Mouse (Mus musculus) brain, embryonic 14.5 days (tissue): ENCODE measurements around the gene Arfgef2.

ENCODE experiments used
- CTCF ChIP-seq: fragments of 200-500 bp; IDR thresholded peaks from 2 replicates; pipeline ENCODE4 v1.5.1; 2012; ENCODE audit warnings: inconsistent platforms, mild to moderate bottlenecking, moderate library complexity, borderline replicate concordance; ENCODE audit not compliant: insufficient read depth, insufficient read length; ENCODE audit errors: extremely low read depth
- POLR2A ChIP-seq: fragments of 200-500 bp; IDR thresholded peaks from 2 replicates; pipeline ENCODE4 v1.6.1; 2012; ENCODE audit warnings: mild to moderate bottlenecking, inconsistent platforms, borderline replicate concordance; ENCODE audit not compliant: poor library complexity, insufficient read depth, insufficient read length, severe bottlenecking; ENCODE audit errors: extremely low read depth

DNA sequence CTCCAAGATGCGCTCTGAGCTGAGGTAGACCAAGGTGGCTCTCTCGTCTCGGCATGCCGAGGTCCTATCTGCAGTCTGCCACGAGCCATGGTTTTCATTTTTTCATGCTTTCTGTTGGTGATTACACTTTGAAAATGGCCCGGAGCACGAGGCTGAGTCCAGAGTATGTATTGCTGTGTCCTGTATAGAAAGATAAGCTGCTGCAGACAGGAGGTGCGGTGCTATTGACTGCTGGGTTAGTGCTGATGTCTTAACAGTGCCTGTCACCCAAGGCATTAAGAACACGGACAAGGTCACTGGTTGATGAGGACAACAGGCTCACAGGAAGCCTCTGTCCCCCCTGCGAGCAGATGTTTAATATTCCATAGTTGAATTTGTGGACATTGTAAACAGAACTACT is 65.5 kb downstream of the Arfgef2 start:
- TF ChIP-seq POLR2A: no peak
- TF ChIP-seq CTCF: no peak
